Mouse (Mus musculus) liver, adult 2 months (tissue): ENCODE data around the gene Prg3. TPM values are rescaled to one million over a fixed set of nuclear protein-coding genes. Genes with fewer than 3 reads are reported as not detected.

Source experiments
- DNase-seq: peaks from one replicate; pipeline ENCODE4 v3.0.0-alpha.2; 2011; ENCODE audit warnings: low read depth, low spot score; ENCODE audit errors: extremely low read depth
- H3K27ac ChIP-seq: fragments of 200-500 bp; replicated peaks from 2 replicates; pipeline ENCODE4 v1.5.1; 2012; ENCODE audit warnings: low read depth, mild to moderate bottlenecking, control low read depth, inconsistent platforms, low read length; ENCODE audit not compliant: insufficient read depth
- H3K27me3 ChIP-seq: fragments of 200-500 bp; 2 replicates; pipeline ENCODE4 v1.6.1; 2012; ENCODE audit warnings: mild to moderate bottlenecking, moderate library complexity, low read length, inconsistent platforms; ENCODE audit not compliant: control insufficient read depth, insufficient read depth
- H3K36me3 ChIP-seq: fragments of 200-500 bp; 2 replicates; pipeline ENCODE4 v1.6.1; 2012; ENCODE audit warnings: low read length, inconsistent platforms; ENCODE audit not compliant: control insufficient read depth, insufficient read depth
- H3K4me1 ChIP-seq: fragments of 200-500 bp; 2 replicates; pipeline ENCODE4 v1.6.1; 2011; ENCODE audit warnings: low read length; ENCODE audit not compliant: control insufficient read depth, insufficient read depth
- H3K4me3 ChIP-seq: fragments of 200-500 bp; 2 replicates; pipeline ENCODE4 v1.5.1; 2011; ENCODE audit warnings: low read depth, mild to moderate bottlenecking, control low read depth, low read length, moderate library complexity; ENCODE audit not compliant: insufficient read depth
- H3K79me2 ChIP-seq: fragments of 200-500 bp; 2 replicates; pipeline ENCODE4 v1.6.1; 2012; ENCODE audit warnings: inconsistent platforms, mild to moderate bottlenecking, low read length, moderate library complexity; ENCODE audit not compliant: control insufficient read depth, insufficient read depth
- H3K9ac ChIP-seq: fragments of 200-500 bp; 2 replicates; pipeline ENCODE4 v1.6.1; 2012; ENCODE audit warnings: low read depth, mild to moderate bottlenecking, control low read depth, inconsistent platforms, low read length
- CTCF ChIP-seq: fragments of 200-500 bp; IDR thresholded peaks from 2 replicates; pipeline ENCODE4 v1.5.1; 2011; ENCODE audit warnings: low read depth, low read length, control low read depth
- POLR2A ChIP-seq: fragments of 200-500 bp; IDR thresholded peaks from 2 replicates; pipeline ENCODE4 v1.6.1; 2011; ENCODE audit warnings: low read length, control low read depth; ENCODE audit not compliant: insufficient read depth; ENCODE audit errors: extremely low read depth
- WGBS: fragments of 180-500 bp; shearing (Covaris S2); methylation state at CpG from one replicate; pipeline ENCODE4 v1.1.7; 2018; 5-methylcytosine and 5-hydroxymethylcytosine counted together
- polyA plus RNA-seq: library from polyadenylated mRNA; depleted of rRNA; stranded (reverse); fragments of >200 nt; gene quantifications from 2 replicates; pipeline ENCODE4 v1.2.3, GENCODE M21; 2012
- total RNA-seq: library from RNA; depleted of rRNA; stranded (reverse); fragments of >200 nt; gene quantifications from 2 replicates; pipeline ENCODE4 v1.2.3, GENCODE M21; 2014

Prg3 gene
- total and polyA plus RNA-seq, 2 experiments, result not detected

GRCm38 (mm10) chr2:84999486-85000181, 11.6 kb downstream of the Prg3 start:
- no peak for DNase-seq
- H3K4me1 ChIP-seq, result peaks cover 7% of the 10 kb centered on the region; the same call in 1 of the 2 replicates
- H3K36me3 ChIP-seq, result no peaks in the 10 kb centered on the region
- H3K4me3 ChIP-seq, result no peak overlapping the region
- WGBS, result 77% methylated on average over 3 of the region's 3 CpGs
- no peak overlapping the region for H3K9ac ChIP-seq
- no peak overlapping the region for H3K27ac ChIP-seq
- TF ChIP-seq POLR2A (no peak), CTCF (no peak)
- H3K27me3 ChIP-seq, result no peaks in the 10 kb centered on the region
- H3K79me2 ChIP-seq, result no peaks in the 10 kb centered on the region

- no peak for DNase-seq
- WGBS, result 81% methylated on average over 13 of the region's 13 CpGs
- Histone ChIP-seq H3K27me3 (no peaks in the 10 kb centered on the region), H3K27ac (no peak overlapping the region), H3K79me2 (no peaks in the 10 kb centered on the region), H3K4me1 (0 out of 2 replicates have a peak, but pooled peaks cover 4% of the 10 kb centered on the region), H3K4me3 (no peak overlapping the region), H3K36me3 (no peaks in the 10 kb centered on the region), H3K9ac (no peak overlapping the region)
- no peak for TF ChIP-seq POLR2A
- TF ChIP-seq CTCF, result no peak
Observed at GRCm38 (mm10) chr2:85001497-85001896, 13.5 kb downstream of the Prg3 start.

- Histone ChIP-seq H3K27ac (no peak overlapping the region), H3K79me2 (no peaks in the 10 kb centered on the region), H3K4me1 (no peaks in the 10 kb centered on the region), H3K36me3 (no peaks in the 10 kb centered on the region), H3K9ac (no peak overlapping the region), H3K4me3 (no peak overlapping the region), H3K27me3 (no peaks in the 10 kb centered on the region)
- 92% methylated on average over 8 of the region's 8 CpGs for WGBS
- DNase-seq, result no peak
- TF ChIP-seq POLR2A (no peak), CTCF (no peak)
Observed at GRCm38 (mm10) chr2:85002575-85002974, 14.6 kb downstream of the Prg3 start.

GRCm38 (mm10) chr2:85004341-85004740, 16.3 kb downstream of the Prg3 start:
- no peaks in the 10 kb centered on the region for H3K79me2 ChIP-seq
- no peak overlapping the region for H3K9ac ChIP-seq
- peaks cover under 1% of the 10 kb centered on the region; the same call in 1 of the 2 replicates for H3K4me1 ChIP-seq
- H3K27me3 ChIP-seq, result no peaks in the 10 kb centered on the region
- TF ChIP-seq POLR2A (no peak), CTCF (no peak)
- H3K4me3 ChIP-seq, result no peak overlapping the region
- H3K36me3 ChIP-seq, result no peaks in the 10 kb centered on the region
- H3K27ac ChIP-seq, result no peak overlapping the region
- no peak for DNase-seq
- WGBS, result 90% methylated on average over 4 of the region's 4 CpGs

- no peak overlapping the region for H3K9ac ChIP-seq
- DNase-seq, result no peak
- no peaks in the 10 kb centered on the region for H3K36me3 ChIP-seq
- H3K27ac ChIP-seq, result no peak overlapping the region
- H3K4me3 ChIP-seq, result no peak overlapping the region
- H3K4me1 ChIP-seq, result peaks cover 3% of the 10 kb centered on the region; the same call in 1 of the 2 replicates
- TF ChIP-seq POLR2A, result no peak
- TF ChIP-seq CTCF, result no peak
- 71% methylated on average over 7 of the region's 7 CpGs for WGBS
- no peaks in the 10 kb centered on the region for H3K79me2 ChIP-seq
- H3K27me3 ChIP-seq, result no peaks in the 10 kb centered on the region
Observed at GRCm38 (mm10) chr2:85006600-85006999, 18.6 kb downstream of the Prg3 start.

- Histone ChIP-seq H3K27ac (no peak overlapping the region), H3K9ac (no peak overlapping the region), H3K36me3 (no peaks in the 10 kb centered on the region), H3K4me1 (peaks cover 3% of the 10 kb centered on the region; the same call in 1 of the 2 replicates), H3K4me3 (no peak overlapping the region), H3K79me2 (no peaks in the 10 kb centered on the region), H3K27me3 (no peaks in the 10 kb centered on the region)
- peak; percentile 41 for DNase-seq
- 20% methylated on average over 4 of the region's 4 CpGs for WGBS
- TF ChIP-seq POLR2A (no peak), CTCF (no peak)
Observed at GRCm38 (mm10) chr2:85007729-85008128, 19.7 kb downstream of the Prg3 start.
